ENCODE assay signal across 8 mouse cellular contexts in genomic region chr4:57607247-57607942, GRCm38 (mm10). TPM values are rescaled to one million over a fixed set of nuclear protein-coding genes. Genes with fewer than 3 reads are reported as not detected.
DNase-seq lines count a peak whose midpoint lies in the region; ATAC-seq and TF ChIP-seq lines count a peak whose summit lies in the region.

No protein-coding gene starts in this region.

- H3K9me3 ChIP-seq in forebrain, postnatal 0 days (ENCODE audit: low read length), result no peaks in the 10 kb centered on the region

- H3K4me1 ChIP-seq in forebrain, postnatal 0 days (ENCODE audit: insufficient read depth), result no peaks in the 10 kb centered on the region
- H3K4me1 ChIP-seq in lung, adult 2 months (ENCODE audit: control insufficient read depth, insufficient read depth, low read length), result no peaks in the 10 kb centered on the region

- no peak overlapping the region for H3K27ac ChIP-seq in forebrain, postnatal 0 days (ENCODE audit: low read depth, low read length)

- H3K4me3 ChIP-seq in forebrain, postnatal 0 days (ENCODE audit: low read depth, low read length), result 0 out of 2 replicates have a peak overlapping the region, but pooled peaks have one; percentile 9
- H3K4me3 ChIP-seq in lung, adult 2 months (replicated peaks; ENCODE audit: extremely low read depth, low read depth, low read length), result no peak overlapping the region

- no peak for TF ChIP-seq POLR2A in lung, adult 2 months (IDR thresholded peaks at IDR 0.05; ENCODE audit: borderline replicate concordance, extremely low read depth, low read depth, low read length)

- ATAC-seq in forebrain, postnatal 0 days, result peak; percentile 85

- intact Hi-C loops in heart, postnatal 25 days (cut with DNase I), result loop anchor here (2.0 to 5.0 kb wide), 3 partner anchors 41 to 145 kb away; no protein-coding TSS in a partner anchor

- no peak overlapping the region for H3K9ac ChIP-seq in forebrain, postnatal 0 days

- peak; percentile 87 for DNase-seq in Muller cell, postnatal 12 days (ENCODE audit: inconsistent ontology term)
- peak; percentile 84 to 92 for DNase-seq in cerebellum, adult 18-20 months
- peak; percentile 95 for DNase-seq in forebrain, postnatal 0 days
- peak; percentile 64 for DNase-seq in heart, postnatal 25 days (ENCODE audit: low spot score)
- peak; percentile 48 for DNase-seq in large intestine, adult 2 months (ENCODE audit: low read depth, low spot score)
- peak; percentile 76 for DNase-seq in lung, adult 2 months
- DNase-seq in ovary, postnatal 36 days (ENCODE audit: low spot score), result peak; percentile 84
- DNase-seq in urinary bladder, adult 2 months (ENCODE audit: low spot score), result peak; percentile 60

- no peaks in the 10 kb centered on the region for H3K27me3 ChIP-seq in forebrain, postnatal 0 days (ENCODE audit: insufficient read depth, low read length)

- 31% methylated on average over 22 of the region's 22 CpGs for WGBS in forebrain, postnatal 0 days
- WGBS in large intestine, adult 2 months, result 41% methylated on average over 22 of the region's 22 CpGs
- 31% methylated on average over 22 of the region's 22 CpGs for whole genome bisulfite sequencing in lung, adult 2 months

- H3K4me2 ChIP-seq in forebrain, postnatal 0 days (ENCODE audit: low read depth), result peak overlapping the region; percentile 38

- peak; percentile 89 for TF ChIP-seq CTCF in forebrain, postnatal 0 days (IDR thresholded peaks at IDR 0.05; ENCODE audit: low read depth)
- TF ChIP-seq CTCF in lung, adult 2 months (IDR thresholded peaks at IDR 0.05; ENCODE audit: insufficient read depth, low read length), result peak; percentile 57; the same call in 1 of the 2 replicates

- no peaks in the 10 kb centered on the region for H3K36me3 ChIP-seq in forebrain, postnatal 0 days (ENCODE audit: insufficient read depth)

RNA-seq across cellular contexts. Expression of gene Pakap, which starts 39.4 kb away (rescaled TPM):
- total RNA-seq in forebrain, postnatal 0 days (2014; rRNA removed), result 3.7 and 6.9 TPM in 2 replicates
- polyA plus RNA-seq in forebrain, postnatal 0 days (2015; fragmentation: Nextera tagmentation; extraction: Ambion mirVana), result 6.1 and 9.5 TPM in 2 replicates
- 10 to 100 TPM; 37.4 to 44.3 TPM for total RNA-seq in heart, postnatal 25 days (2021)
- 0.17 and 0.52 TPM in 2 replicates for polyA plus RNA-seq in large intestine, adult 2 months (2012; rRNA removed)
- polyA plus RNA-seq in lung, adult 2 months (2012; rRNA removed), result 1.6 and 2.7 TPM in 2 replicates
- 3.6 and 6.4 TPM in 2 replicates for polyA plus RNA-seq in urinary bladder, adult 2 months (2012; rRNA removed)
